Mouse (Mus musculus) CH12.LX (cell line): ENCODE measurements around the gene Klf15. TPM values are rescaled to one million over a fixed set of nuclear protein-coding genes. Genes with fewer than 3 reads are reported as not detected.

Experiments used
- DNase-seq: peaks from one replicate; pipeline ENCODE4 v3.0.0-alpha.2; 2013; ENCODE audit errors: extremely low read depth
- H3K27ac ChIP-seq: 2 replicates; pipeline ENCODE4 v1.5.1; 2012; ENCODE audit warnings: low read depth, mild to moderate bottlenecking, control low read depth, moderate library complexity; ENCODE audit not compliant: insufficient read depth
- H3K27me3 ChIP-seq: replicated peaks from 2 replicates; pipeline ENCODE3; 2012; ENCODE audit warnings: inconsistent platforms
- H3K36me3 ChIP-seq, 2 experiments: replicated peaks in 1 of 2; 2 replicates each; pipeline versions ENCODE3 to v1.6.1; 2012; ENCODE audit warnings: inconsistent platforms in 1 of 2, low read length in 1 of 2, mild to moderate bottlenecking in 1 of 2, mixed read lengths in 1 of 2, moderate library complexity in 1 of 2; ENCODE audit not compliant: control insufficient read depth in 1 of 2, insufficient read depth in 1 of 2
- H3K4me1 ChIP-seq, 2 experiments: 2 replicates each; pipeline ENCODE4 v1.6.1; 2012; ENCODE audit warnings: inconsistent platforms in 1 of 2, moderate library complexity in 1 of 2; ENCODE audit not compliant: insufficient read depth in 2 of 2, control insufficient read depth in 1 of 2
- H3K4me2 ChIP-seq: 2 replicates; pipeline ENCODE4 v1.6.1; 2012; ENCODE audit warnings: low read depth, mild to moderate bottlenecking, control low read depth; ENCODE audit not compliant: poor library complexity, insufficient read depth, severe bottlenecking
- H3K4me3 ChIP-seq, 3 experiments: fragments of 150-350 bp in 1 of 3; sonication (generic) in 1 of 3; replicated peaks in 1 of 3; 2 replicates each; pipeline versions ENCODE3 to v1.5.1; 2011 to 2012; ENCODE audit warnings: low read depth in 2 of 3, low read length in 2 of 3, mild to moderate bottlenecking in 2 of 3, moderate library complexity in 2 of 3, control low read depth in 1 of 3, improper control_type of control experiment in 1 of 3, inconsistent platforms in 1 of 3, mixed read lengths in 1 of 3; ENCODE audit not compliant: poor library complexity in 1 of 3
- H3K79me2 ChIP-seq: replicated peaks from 2 replicates; pipeline ENCODE4 v1.6.1; 2012; ENCODE audit warnings: mild to moderate bottlenecking, moderate library complexity; ENCODE audit not compliant: control insufficient read depth, poor library complexity, insufficient read depth, severe bottlenecking; ENCODE audit errors: extremely low read depth
- H3K9ac ChIP-seq: 2 replicates; pipeline ENCODE4 v1.6.1; 2012; ENCODE audit warnings: low read depth, mild to moderate bottlenecking, control low read depth, moderate library complexity; ENCODE audit not compliant: insufficient read depth
- H3K9me3 ChIP-seq: replicated peaks from 2 replicates; pipeline ENCODE3; 2012; ENCODE audit warnings: low read length, inconsistent platforms, mixed read lengths
- E2F4 ChIP-seq: IDR thresholded peaks from 2 replicates; pipeline ENCODE4 v1.6.1; 2011; ENCODE audit warnings: low read depth, low read length, improper control_type of control experiment; ENCODE audit not compliant: insufficient replicate concordance
- ELF1 ChIP-seq: IDR thresholded peaks from 2 replicates; pipeline ENCODE4 v1.6.1; 2014; ENCODE audit warnings: low read depth, mild to moderate bottlenecking, inconsistent platforms, low read length, improper control_type of control experiment
- EP300 ChIP-seq: IDR thresholded peaks from 2 replicates; pipeline ENCODE4 v1.6.1; 2011; ENCODE audit warnings: low read length, improper control_type of control experiment
- GABPA ChIP-seq: IDR thresholded peaks from 2 replicates; pipeline ENCODE4 v1.6.1; 2012; ENCODE audit warnings: low read depth, low read length, improper control_type of control experiment, inconsistent platforms; ENCODE audit not compliant: insufficient replicate concordance
- IRF4 ChIP-seq: IDR thresholded peaks from 2 replicates; pipeline ENCODE4 v1.6.1; 2014; ENCODE audit warnings: low read depth, mild to moderate bottlenecking, inconsistent platforms, low read length, improper control_type of control experiment
- JUN ChIP-seq: IDR thresholded peaks from 2 replicates; pipeline ENCODE4 v1.6.1; 2011; ENCODE audit warnings: low read depth, mild to moderate bottlenecking, low read length, improper control_type of control experiment, moderate library complexity; ENCODE audit not compliant: insufficient read depth
- JUND ChIP-seq: conservative IDR thresholded peaks from 2 replicates; pipeline ENCODE4 v1.6.1; 2011; ENCODE audit warnings: low read depth, low read length, improper control_type of control experiment
- KAT2A ChIP-seq: IDR thresholded peaks from 2 replicates; pipeline ENCODE4 v1.6.1; 2012; ENCODE audit warnings: low read length, improper control_type of control experiment, inconsistent platforms; ENCODE audit not compliant: insufficient replicate concordance
- MAFK ChIP-seq: IDR thresholded peaks from 2 replicates; pipeline ENCODE4 v1.6.1; 2011; ENCODE audit warnings: low read length, improper control_type of control experiment; ENCODE audit not compliant: insufficient replicate concordance
- MAX ChIP-seq: IDR thresholded peaks from 2 replicates; pipeline ENCODE4 v1.6.1; 2011; ENCODE audit warnings: low read length, improper control_type of control experiment
- MXI1 ChIP-seq: IDR thresholded peaks from 2 replicates; pipeline ENCODE4 v1.6.1; 2011; ENCODE audit warnings: mild to moderate bottlenecking, low read depth, low read length, improper control_type of control experiment
- MYC ChIP-seq: IDR thresholded peaks from 2 replicates; pipeline ENCODE4 v1.6.1; 2011; ENCODE audit warnings: low read depth, mild to moderate bottlenecking, improper control_type of control experiment, low read length
- POLR2A ChIP-seq: IDR thresholded peaks from 2 replicates; pipeline ENCODE4 v1.6.1; 2011; ENCODE audit warnings: low read depth, mild to moderate bottlenecking, improper control_type of control experiment, low read length
- POLR2AphosphoS2 ChIP-seq: IDR thresholded peaks from 2 replicates; pipeline ENCODE4 v1.6.1; 2011; ENCODE audit warnings: low read depth, low read length, improper control_type of control experiment
- RCOR1 ChIP-seq: conservative IDR thresholded peaks from 2 replicates; pipeline ENCODE4 v1.6.1; 2012; ENCODE audit warnings: low read depth, mild to moderate bottlenecking, inconsistent platforms, low read length, improper control_type of control experiment
- SIN3A ChIP-seq: IDR thresholded peaks from 2 replicates; pipeline ENCODE4 v1.6.1; 2012; ENCODE audit warnings: low read length, improper control_type of control experiment, inconsistent platforms
- SMC3 ChIP-seq: IDR thresholded peaks from 2 replicates; pipeline ENCODE4 v1.6.1; 2011; ENCODE audit warnings: low read depth, low read length, improper control_type of control experiment
- TBP ChIP-seq: conservative IDR thresholded peaks from 2 replicates; pipeline ENCODE4 v1.6.1; 2011; ENCODE audit warnings: low read depth, low read length, improper control_type of control experiment
- TCF12 ChIP-seq: IDR thresholded peaks from 2 replicates; pipeline ENCODE4 v1.6.1; 2014; ENCODE audit warnings: low read depth, mild to moderate bottlenecking, inconsistent platforms, low read length, improper control_type of control experiment
- ZC3H11A ChIP-seq: IDR thresholded peaks from 2 replicates; pipeline ENCODE4 v1.6.1; 2012; ENCODE audit warnings: low read depth, mild to moderate bottlenecking, inconsistent platforms, low read length, improper control_type of control experiment
- ZKSCAN1 ChIP-seq: IDR thresholded peaks from 2 replicates; pipeline ENCODE4 v1.6.1; 2012; ENCODE audit warnings: low read depth, inconsistent platforms, low read length, improper control_type of control experiment, borderline replicate concordance
- ZMIZ1 ChIP-seq: IDR thresholded peaks from 2 replicates; pipeline ENCODE4 v1.6.1; 2012; ENCODE audit warnings: low read depth, mild to moderate bottlenecking, inconsistent platforms, low read length, improper control_type of control experiment
- ZNF384 ChIP-seq: IDR thresholded peaks from 2 replicates; pipeline ENCODE4 v1.6.1; 2012; ENCODE audit warnings: low read depth, low read length, improper control_type of control experiment, inconsistent platforms
- dilution Hi-C: fragments of 300-500 bp; cut with MboI; formaldehyde crosslinking; loops from 2 replicates; pipeline ENCODE4 v1.14.3; 2020; ENCODE audit warnings: low sequenced_read_pairs; ENCODE audit not compliant: extremely low pct_unique_long_range_greater_than_20kb, extremely low pct_ligation_motif_present
- in situ Hi-C: fragments of 300-500 bp; cut with MboI; formaldehyde crosslinking; loops from 3 replicates; pipeline ENCODE4 v1.14.3; 2019; ENCODE audit warnings: low sequenced_read_pairs, low pct_ligation_motif_present, low pct_unique_long_range_greater_than_20kb, mixed read lengths
- polyA plus RNA-seq: library from polyadenylated mRNA; unstranded; fragments of >175 nt; gene quantifications from 2 replicates; pipeline ENCODE4 v1.2.1, GENCODE M21; 2012; ENCODE audit warnings: low read depth; ENCODE audit not compliant: insufficient read length
- total RNA-seq, 2 experiments: library from RNA; depleted of rRNA; stranded (reverse); fragments of 300-350 nt in 1 of 2; fragments of >200 nt in 1 of 2; gene quantifications; 2 replicates each; pipeline ENCODE4 v1.2.3; 2012 to 2014

The Klf15 gene
- total and polyA plus RNA-seq, 3 experiments, result not detected

- Histone ChIP-seq H3K9ac (no peak overlapping the region), H3K9me3 (no peaks in the 10 kb centered on the region), H3K27me3 (peaks cover 92% of the 10 kb centered on the region), H3K79me2 (no peaks in the 10 kb centered on the region), H3K4me2 (no peak overlapping the region), H3K4me3 (no peak overlapping the region), H3K4me1 (no peaks in the 10 kb centered on the region), H3K36me3 (no peaks in the 10 kb centered on the region), H3K27ac (no peak overlapping the region)
- TF ChIP-seq JUND (no peak), MYC (no peak), TCF12 (no peak), POLR2A (no peak), TBP (no peak), ZNF384 (no peak), RCOR1 (no peak), E2F4 (no peak), ZC3H11A (no peak), MAX (no peak), KAT2A (no peak), MXI1 (no peak), IRF4 (no peak), SMC3 (no peak)
- dilution Hi-C loops (no loop called here), in situ Hi-C loops (no loop called here)
- DNase-seq, result no peak
Observed at GRCm38 (mm10) chr6:90499509-90499908, 37.1 kb downstream of the Klf15 start.

- Histone ChIP-seq H3K4me1 (no peaks in the 10 kb centered on the region), H3K9ac (no peak overlapping the region), H3K4me2 (no peak overlapping the region), H3K4me3 (no peak overlapping the region), H3K27ac (no peak overlapping the region), H3K36me3 (no peaks in the 10 kb centered on the region), H3K27me3 (peaks cover 92% of the 10 kb centered on the region), H3K79me2 (no peaks in the 10 kb centered on the region), H3K9me3 (peaks cover 2% of the 10 kb centered on the region)
- in situ Hi-C loops (no loop called here), dilution Hi-C loops (no loop called here)
- no peak for DNase-seq
- TF ChIP-seq SMC3 (no peak), TBP (no peak)
Observed at GRCm38 (mm10) chr6:90501222-90501940, 39.0 kb downstream of the Klf15 start.

GRCm38 (mm10) chr6:90505906-90506305 is 43.5 kb downstream of the Klf15 start:
- Histone ChIP-seq H3K79me2 (no peaks in the 10 kb centered on the region), H3K36me3 (no peaks in the 10 kb centered on the region), H3K4me3 (no peak overlapping the region), H3K9ac (no peak overlapping the region), H3K27me3 (peaks cover 93% of the 10 kb centered on the region), H3K9me3 (peaks cover 2% of the 10 kb centered on the region), H3K27ac (no peak overlapping the region), H3K4me2 (no peak overlapping the region), H3K4me1 (no peaks in the 10 kb centered on the region)
- dilution Hi-C loops, result no loop called here
- DNase-seq, result no peak
- in situ Hi-C loops, result no loop called here
- no peak for TF ChIP-seq ELF1
- TF ChIP-seq ZKSCAN1, result no peak
- no peak for TF ChIP-seq SIN3A
- TF ChIP-seq GABPA, result no peak
- no peak for TF ChIP-seq IRF4
- TF ChIP-seq ZMIZ1, result no peak
- TF ChIP-seq RCOR1, result no peak
- TF ChIP-seq E2F4, result no peak
- TF ChIP-seq EP300, result no peak
- no peak for TF ChIP-seq ZC3H11A
- no peak for TF ChIP-seq POLR2AphosphoS2
- no peak for TF ChIP-seq JUN
- no peak for TF ChIP-seq MAFK
- no peak for TF ChIP-seq ZNF384
- TF ChIP-seq, all 38 proteins: peak for 0
